ENCODE assay signal across 28 mouse cellular contexts in the genomic region with DNA sequence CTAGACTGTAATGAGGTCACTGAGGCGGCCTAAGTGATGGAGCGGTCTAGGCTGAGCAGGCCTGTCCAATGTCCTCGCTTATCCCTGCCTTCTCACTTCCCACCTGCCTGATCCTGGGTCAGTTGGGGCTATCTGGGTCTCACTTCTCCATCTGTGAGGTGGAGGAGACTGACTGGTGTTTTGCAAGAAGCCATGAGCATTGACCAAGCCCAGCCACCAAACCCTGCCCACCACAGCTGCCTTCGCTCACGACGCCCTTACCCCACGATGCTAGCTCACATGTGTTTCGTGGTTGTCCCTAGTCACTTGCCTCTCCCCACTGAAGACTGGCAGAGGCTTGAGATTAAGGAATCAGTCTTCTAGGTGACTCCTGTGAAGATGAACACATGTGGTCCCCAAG. TPM values are rescaled to one million over a fixed set of nuclear protein-coding genes. Genes with fewer than 3 reads are reported as not detected.
"Had no signal": no experiment of that assay in that cellular context is flagged by ENCODE, and none has a peak within 500 bp of the region (broad histone marks: within the 10 kb centered on the region; RNA-seq: fewer than 3 reads in every experiment).

No protein-coding gene starts in this region.

- H3K4me3 ChIP-seq: gastrocnemius, adult 2 months; heart, adult 2 months; heart, embryonic 13.5 days; heart, embryonic 15.5 days; hindbrain, embryonic 13.5 days; hindbrain, embryonic 15.5 days; kidney, embryonic 15.5 days; limb, embryonic 13.5 days; limb, embryonic 15.5 days had no signal

- ATAC-seq: hindbrain, postnatal 0 days; intestine, embryonic 16.5 days had no signal

- H3K9ac ChIP-seq: heart, embryonic 13.5 days; heart, embryonic 15.5 days; hindbrain, embryonic 13.5 days; hindbrain, embryonic 15.5 days; kidney, embryonic 15.5 days; limb, embryonic 13.5 days; limb, embryonic 15.5 days had no signal

- DNase-seq: gastrocnemius, adult 2 months; gastrocnemius, postnatal 10 days; gastrocnemius, postnatal 25 days; heart, adult 11 months; heart, adult 2 months; heart, postnatal 14 days; heart, postnatal 36 days; kidney, adult 11 months; kidney, adult 2 months; kidney, adult 9 months; kidney, postnatal 14 days; kidney, postnatal 36 days; layer of hippocampus, adult 9-11 months; layer of hippocampus, postnatal 36 days; left cerebral cortex, postnatal 4 days had no signal

- H3K4me2 ChIP-seq: heart, embryonic 11.5 days; heart, embryonic 13.5 days; heart, embryonic 15.5 days; hindbrain, embryonic 13.5 days; hindbrain, embryonic 15.5 days; kidney, embryonic 15.5 days; limb, embryonic 13.5 days; limb, embryonic 15.5 days had no signal

- H3K36me3 ChIP-seq: heart, embryonic 13.5 days; heart, embryonic 15.5 days; hindbrain, embryonic 13.5 days; hindbrain, embryonic 15.5 days; kidney, embryonic 15.5 days; limb, embryonic 13.5 days; limb, embryonic 15.5 days had no signal

- H3K27me3 ChIP-seq: heart, embryonic 13.5 days; heart, embryonic 15.5 days; hindbrain, embryonic 13.5 days; hindbrain, embryonic 15.5 days; kidney, embryonic 15.5 days; limb, embryonic 13.5 days; limb, embryonic 15.5 days had no signal

- H3K27ac ChIP-seq: gastrocnemius, adult 2 months; heart, adult 2 months; heart, embryonic 13.5 days; heart, embryonic 15.5 days; hindbrain, embryonic 13.5 days; hindbrain, embryonic 15.5 days; hindbrain, postnatal 0 days; kidney, embryonic 15.5 days; kidney, postnatal 0 days; limb, embryonic 13.5 days; limb, embryonic 15.5 days had no signal

- H3K9me3 ChIP-seq: heart, embryonic 15.5 days; hindbrain, embryonic 13.5 days; hindbrain, embryonic 15.5 days; limb, embryonic 15.5 days had no signal

RNA-seq across cellular contexts. Expression of a gene that starts 8.6 kb away (rescaled TPM):
- total RNA-seq: hematopoietic stem cell, adult 5-6 weeks had no signal
- polyA plus RNA-seq: limb, embryonic 11.5 days had no signal
